Mouse (Mus musculus) midbrain, embryonic 15.5 days (tissue): ENCODE measurements around the gene Micu2. TPM values are rescaled to one million over a fixed set of nuclear protein-coding genes. Genes with fewer than 3 reads are reported as not detected.

Source experiments
- ATAC-seq: fragments of 200-750 bp; cut with Nextera tagmentation; replicated peaks from 2 replicates; pipeline ENCODE4 v1.8.0; 2017; ENCODE audit warnings: moderate TSS enrichment
- H3K27ac ChIP-seq: fragments of 300-500 bp; sonication (generic); 2 replicates; pipeline ENCODE4 v1.5.1; 2015; ENCODE audit warnings: mild to moderate bottlenecking, inconsistent platforms
- H3K27me3 ChIP-seq: fragments of 300-500 bp; sonication (generic); replicated peaks from 2 replicates; pipeline ENCODE4 v1.6.1; 2015; ENCODE audit warnings: inconsistent platforms
- H3K36me3 ChIP-seq: fragments of 300-500 bp; sonication (generic); replicated peaks from 2 replicates; pipeline ENCODE4 v1.6.1; 2015; ENCODE audit warnings: inconsistent platforms
- H3K4me1 ChIP-seq: fragments of 300-500 bp; sonication (generic); 2 replicates; pipeline ENCODE4 v1.6.1; 2015; ENCODE audit warnings: inconsistent platforms
- H3K4me2 ChIP-seq: fragments of 300-500 bp; sonication (generic); 2 replicates; pipeline ENCODE4 v1.6.1; 2015; ENCODE audit warnings: inconsistent platforms, mild to moderate bottlenecking, moderate library complexity
- H3K4me3 ChIP-seq: fragments of 300-500 bp; sonication (generic); 2 replicates; pipeline ENCODE4 v1.5.1; 2015; ENCODE audit warnings: mild to moderate bottlenecking, inconsistent platforms
- H3K9ac ChIP-seq: fragments of 300-500 bp; sonication (generic); 2 replicates; pipeline ENCODE4 v1.6.1; 2015; ENCODE audit warnings: mild to moderate bottlenecking, inconsistent platforms
- H3K9me3 ChIP-seq: fragments of 300-500 bp; sonication (generic); 2 replicates; pipeline ENCODE4 v1.6.1; 2016; ENCODE audit warnings: inconsistent platforms
- WGBS: fragments of 180-500 bp; shearing (Covaris S2); methylation state at CpG from one replicate; pipeline ENCODE4 v1.1.7; 2015; ENCODE audit warnings: mixed read lengths; 5-methylcytosine and 5-hydroxymethylcytosine counted together
- polyA plus RNA-seq: library from polyadenylated mRNA; unstranded; fragments of >200 nt; fragmentation: Nextera tagmentation; extraction: Ambion mirVana; gene quantifications from 2 replicates; pipeline ENCODE4 v1.2.1, GENCODE M21; 2015

Gene Micu2
- polyA plus RNA-seq, 1 experiment from 2014 or later, result 70.7 TPM

DNA sequence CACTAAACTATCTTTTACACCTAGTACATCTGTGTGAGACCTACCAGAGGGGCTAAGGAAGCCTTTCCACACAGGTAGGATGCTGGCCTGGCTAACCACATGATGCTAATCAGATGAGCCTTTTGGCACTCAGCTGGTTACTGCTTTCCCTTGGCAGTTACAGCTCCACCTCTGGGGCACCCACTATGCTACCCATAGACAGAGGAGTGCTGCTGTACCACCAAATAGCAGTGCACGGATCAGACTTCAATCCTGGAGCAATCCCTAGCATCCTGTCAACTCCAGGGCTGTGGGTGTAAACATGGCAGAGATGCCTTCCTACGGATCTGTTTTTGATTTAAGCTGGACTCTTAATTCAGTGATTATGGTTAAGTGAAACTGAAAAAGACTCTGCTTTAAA, 13.3 kb downstream of the Micu2 start:
- 83% methylated on average over 2 of the region's 2 CpGs for WGBS
- Histone ChIP-seq H3K4me2 (no peak overlapping the region), H3K27ac (no peak overlapping the region), H3K4me3 (no peak overlapping the region), H3K9ac (no peak overlapping the region), H3K9me3 (peaks cover 3% of the 10 kb centered on the region; the same call in 1 of the 2 replicates), H3K27me3 (no peaks in the 10 kb centered on the region), H3K4me1 (peaks cover 10% of the 10 kb centered on the region), H3K36me3 (no peaks in the 10 kb centered on the region)
- ATAC-seq, result no peak

DNA sequence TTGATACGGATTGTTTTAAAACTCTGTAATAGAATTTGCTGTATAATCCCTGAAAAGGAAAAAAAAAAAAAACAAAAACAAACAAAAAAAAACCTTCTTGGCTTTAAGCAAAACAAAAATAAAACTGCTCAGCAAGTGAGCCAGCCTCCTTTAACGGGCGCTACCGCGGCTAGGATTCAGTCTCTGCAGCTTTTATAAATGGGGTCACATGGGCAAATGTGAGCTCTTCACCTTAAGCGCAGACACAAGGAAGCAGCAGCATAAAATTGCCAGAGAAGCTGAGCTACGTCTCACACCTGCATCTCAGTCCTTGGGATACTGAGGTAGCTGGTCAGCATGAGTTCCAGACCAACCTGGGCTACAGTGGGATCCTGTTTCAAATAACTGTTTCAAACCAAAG, 16.6 kb downstream of the Micu2 start:
- Histone ChIP-seq H3K27me3 (no peaks in the 10 kb centered on the region), H3K9ac (no peak overlapping the region; the same call in 1 of the 2 replicates), H3K36me3 (no peaks in the 10 kb centered on the region), H3K4me3 (no peak overlapping the region), H3K27ac (no peak overlapping the region), H3K4me2 (0 out of 2 replicates have a peak overlapping the region, but pooled peaks have one; percentile 37), H3K4me1 (peaks cover 10% of the 10 kb centered on the region), H3K9me3 (no peaks in the 10 kb centered on the region)
- 0 out of 2 replicates have a peak, but pooled peaks have one; percentile 38 for ATAC-seq
- WGBS, result 10% methylated on average over 7 of the region's 7 CpGs

DNA sequence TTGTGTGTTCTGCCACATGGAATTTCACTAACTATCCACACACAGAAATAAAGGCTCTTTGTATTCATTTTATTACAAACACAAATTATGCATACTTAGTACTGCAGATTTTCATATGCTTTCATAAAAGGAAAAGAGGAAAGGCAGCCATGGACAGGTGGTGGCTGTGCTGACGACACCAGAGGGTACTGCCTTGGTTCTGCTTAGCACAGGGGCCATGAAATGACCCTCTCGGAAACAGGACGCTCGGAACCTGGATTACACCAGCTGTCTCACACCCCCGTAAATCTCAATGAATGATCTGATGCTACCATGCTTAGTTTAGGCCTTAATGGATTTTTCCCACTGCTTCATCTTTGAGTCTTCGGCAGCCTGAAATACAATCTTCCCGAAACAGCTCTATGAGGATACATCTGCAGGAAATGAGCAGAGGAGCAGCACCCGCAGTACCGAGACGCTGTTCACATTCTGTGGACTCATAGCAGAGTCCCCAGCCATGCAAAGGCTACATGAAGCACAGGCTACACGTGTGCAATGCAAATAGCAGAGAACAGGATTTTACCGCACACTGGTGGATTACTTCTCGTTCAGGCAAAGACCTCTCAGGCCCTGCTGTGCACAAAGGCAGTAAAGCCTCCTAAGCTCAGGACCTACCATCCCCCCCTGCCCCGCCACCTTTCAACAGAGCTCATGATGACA, 17.2 kb downstream of the Micu2 start:
- H3K27ac ChIP-seq, result peak overlapping the region; percentile 48; the same call in 1 of the 2 replicates
- peaks cover 10% of the 10 kb centered on the region for H3K4me1 ChIP-seq
- no peak overlapping the region for H3K4me3 ChIP-seq
- H3K9ac ChIP-seq, result peak overlapping the region; percentile 10; the same call in 1 of the 2 replicates
- peak overlapping the region; percentile 37 for H3K4me2 ChIP-seq
- H3K27me3 ChIP-seq, result no peaks in the 10 kb centered on the region
- peak; percentile 86 for ATAC-seq
- H3K9me3 ChIP-seq, result no peaks in the 10 kb centered on the region
- no peaks in the 10 kb centered on the region for H3K36me3 ChIP-seq
- WGBS, result 18% methylated on average over 14 of the region's 14 CpGs

DNA sequence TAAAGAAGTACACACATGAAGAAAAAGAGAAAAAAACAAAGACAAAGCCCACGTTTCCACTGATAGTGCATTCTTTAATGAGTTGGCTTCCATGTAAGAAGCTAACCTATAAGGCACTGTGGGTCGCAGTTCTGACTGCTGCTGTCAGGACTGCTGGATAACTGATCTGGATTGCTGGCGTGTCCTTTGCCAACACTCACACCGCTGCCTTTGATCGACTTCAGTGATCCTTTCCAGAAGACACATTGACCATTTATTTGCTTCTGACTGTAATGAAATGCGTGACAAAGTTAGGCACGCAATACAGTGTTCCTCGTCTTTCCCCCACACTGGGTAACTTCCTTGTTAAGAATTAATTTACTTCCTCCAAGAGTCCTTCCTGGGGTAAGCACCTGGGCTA, 18.3 kb downstream of the Micu2 start:
- WGBS, result 77% methylated on average over 8 of the region's 8 CpGs
- H3K27ac ChIP-seq, result no peak overlapping the region
- no peak overlapping the region for H3K9ac ChIP-seq
- H3K4me2 ChIP-seq, result no peak overlapping the region
- no peak for ATAC-seq
- no peak overlapping the region for H3K4me3 ChIP-seq
- H3K4me1 ChIP-seq, result peaks cover 10% of the 10 kb centered on the region
- H3K36me3 ChIP-seq, result no peaks in the 10 kb centered on the region
- H3K9me3 ChIP-seq, result no peaks in the 10 kb centered on the region
- H3K27me3 ChIP-seq, result no peaks in the 10 kb centered on the region

DNA sequence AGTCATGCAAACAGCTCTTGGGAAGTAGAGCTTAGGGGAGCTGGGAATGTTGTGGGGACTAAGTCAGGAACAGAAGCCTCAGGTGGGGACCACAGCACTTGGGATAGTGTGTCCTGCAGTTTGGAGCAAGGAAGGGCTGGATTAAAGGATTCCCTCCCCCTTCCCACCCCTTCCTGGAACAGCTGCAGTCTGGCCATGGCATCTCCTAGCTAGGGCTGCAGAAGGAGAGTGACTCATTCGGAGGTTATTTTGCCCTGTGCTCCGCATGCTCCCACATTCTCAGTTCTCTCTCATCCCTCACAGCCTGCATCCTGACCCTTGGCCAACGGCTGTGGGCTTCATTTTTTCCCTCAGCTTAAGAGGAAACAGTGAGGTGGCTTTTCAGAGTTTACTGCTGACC, 18.9 kb downstream of the Micu2 start:
- no peak for ATAC-seq
- Histone ChIP-seq H3K4me3 (no peak overlapping the region), H3K4me2 (no peak overlapping the region), H3K9ac (no peak overlapping the region), H3K36me3 (no peaks in the 10 kb centered on the region), H3K4me1 (peaks cover 10% of the 10 kb centered on the region), H3K9me3 (no peaks in the 10 kb centered on the region), H3K27me3 (no peaks in the 10 kb centered on the region), H3K27ac (no peak overlapping the region)
- 52% methylated on average over 3 of the region's 3 CpGs for WGBS

DNA sequence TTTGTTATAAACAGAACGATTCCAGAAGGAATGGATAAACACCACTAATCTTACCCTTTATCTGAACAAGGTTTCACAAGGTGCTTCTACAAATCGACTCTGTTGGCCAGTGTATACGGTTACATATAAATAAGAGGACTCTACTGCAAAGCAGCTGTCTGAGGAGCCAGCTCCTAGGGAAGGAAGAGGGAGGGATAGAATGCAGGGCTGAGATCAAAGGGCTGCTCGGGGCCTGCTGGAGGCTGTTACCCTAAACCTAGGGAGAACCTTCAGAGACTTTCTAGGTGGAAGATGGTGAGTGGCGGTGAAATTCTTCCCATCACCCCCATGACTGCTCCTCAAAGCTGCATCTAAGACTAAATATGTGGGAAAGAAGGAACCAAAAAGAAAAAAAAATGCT, 20.9 kb downstream of the Micu2 start:
- Histone ChIP-seq H3K9me3 (no peaks in the 10 kb centered on the region), H3K9ac (no peak overlapping the region), H3K4me2 (no peak overlapping the region), H3K4me3 (no peak overlapping the region), H3K36me3 (no peaks in the 10 kb centered on the region), H3K4me1 (peaks cover 10% of the 10 kb centered on the region), H3K27ac (no peak overlapping the region), H3K27me3 (no peaks in the 10 kb centered on the region)
- WGBS, result 45% methylated on average over 5 of the region's 5 CpGs
- ATAC-seq, result no peak

DNA sequence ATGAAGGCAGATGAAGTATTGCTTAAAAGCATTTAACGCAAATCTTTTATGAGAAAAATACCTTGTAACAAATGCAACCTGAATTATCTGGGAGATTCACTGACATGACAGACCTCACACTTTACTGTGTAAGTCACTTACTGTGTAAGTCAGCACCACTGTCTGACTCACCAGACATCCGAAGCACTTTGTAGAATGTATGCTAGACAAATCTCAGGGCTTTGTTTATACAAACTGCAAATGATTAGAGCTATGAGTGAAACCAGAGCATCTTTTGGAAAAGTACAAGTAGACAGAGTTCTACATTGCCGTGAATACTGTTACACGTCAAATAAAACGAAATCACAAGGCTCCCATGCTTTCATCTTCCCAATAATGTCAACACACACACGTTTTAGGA, 23.4 kb downstream of the Micu2 start:
- H3K27ac ChIP-seq, result no peak overlapping the region
- H3K4me3 ChIP-seq, result no peak overlapping the region
- H3K4me1 ChIP-seq, result no peaks in the 10 kb centered on the region
- no peaks in the 10 kb centered on the region for H3K9me3 ChIP-seq
- H3K4me2 ChIP-seq, result no peak overlapping the region
- no peak for ATAC-seq
- no peaks in the 10 kb centered on the region for H3K36me3 ChIP-seq
- WGBS, result 78% methylated on average over 6 of the region's 6 CpGs
- no peak overlapping the region for H3K9ac ChIP-seq
- H3K27me3 ChIP-seq, result no peaks in the 10 kb centered on the region

DNA sequence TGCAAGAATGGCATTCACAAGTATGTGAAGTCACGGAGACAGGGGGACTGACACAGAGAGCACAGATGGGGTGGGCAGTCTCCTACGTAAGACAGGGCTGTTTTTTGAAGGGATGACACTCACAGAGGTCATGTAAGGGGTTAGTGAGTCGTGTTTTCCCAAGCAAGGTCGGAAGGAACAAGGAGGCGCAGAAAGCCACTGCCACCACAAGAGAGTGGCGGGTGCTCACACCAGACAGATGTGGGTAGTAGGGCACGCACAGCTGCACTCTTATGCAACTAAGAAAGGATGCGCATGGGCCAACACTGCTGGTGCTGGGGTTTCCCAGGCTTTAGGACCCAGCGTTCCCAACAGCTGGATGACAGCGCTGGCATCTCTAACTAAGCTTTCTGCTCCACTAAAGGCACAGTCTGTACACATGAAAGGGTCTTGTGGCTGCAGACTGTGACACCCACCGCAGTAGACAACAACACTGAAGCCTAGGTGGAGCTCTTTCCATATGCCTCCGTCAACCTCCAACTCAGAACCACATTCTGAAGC, 27.0 kb downstream of the Micu2 start:
- Histone ChIP-seq H3K9ac (no peak overlapping the region), H3K27me3 (no peaks in the 10 kb centered on the region), H3K9me3 (no peaks in the 10 kb centered on the region), H3K27ac (no peak overlapping the region), H3K36me3 (0 out of 2 replicates have a peak, but pooled peaks cover 5% of the 10 kb centered on the region), H3K4me1 (no peaks in the 10 kb centered on the region), H3K4me3 (no peak overlapping the region), H3K4me2 (no peak overlapping the region)
- WGBS, result 76% methylated on average over 12 of the region's 12 CpGs
- no peak for ATAC-seq

DNA sequence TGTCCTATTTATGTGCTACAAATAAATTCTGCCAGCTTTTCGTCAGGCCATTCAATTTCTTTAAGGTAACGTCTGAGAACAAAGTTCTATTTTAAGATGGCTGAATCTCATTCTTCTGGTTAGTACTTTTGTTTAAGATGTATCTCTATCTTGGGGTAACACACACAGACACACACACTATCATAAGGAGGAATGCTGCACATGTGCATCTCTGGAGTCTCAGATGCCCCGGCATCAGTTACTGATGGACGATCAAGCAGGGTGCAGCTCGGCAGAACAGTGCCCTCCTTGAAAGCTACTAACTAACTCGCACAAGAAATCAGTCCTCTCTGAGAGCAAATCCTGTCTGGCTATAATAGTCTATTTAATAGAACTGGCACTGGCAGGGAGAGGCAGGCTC, 30.2 kb downstream of the Micu2 start:
- H3K9ac ChIP-seq, result no peak overlapping the region

DNA sequence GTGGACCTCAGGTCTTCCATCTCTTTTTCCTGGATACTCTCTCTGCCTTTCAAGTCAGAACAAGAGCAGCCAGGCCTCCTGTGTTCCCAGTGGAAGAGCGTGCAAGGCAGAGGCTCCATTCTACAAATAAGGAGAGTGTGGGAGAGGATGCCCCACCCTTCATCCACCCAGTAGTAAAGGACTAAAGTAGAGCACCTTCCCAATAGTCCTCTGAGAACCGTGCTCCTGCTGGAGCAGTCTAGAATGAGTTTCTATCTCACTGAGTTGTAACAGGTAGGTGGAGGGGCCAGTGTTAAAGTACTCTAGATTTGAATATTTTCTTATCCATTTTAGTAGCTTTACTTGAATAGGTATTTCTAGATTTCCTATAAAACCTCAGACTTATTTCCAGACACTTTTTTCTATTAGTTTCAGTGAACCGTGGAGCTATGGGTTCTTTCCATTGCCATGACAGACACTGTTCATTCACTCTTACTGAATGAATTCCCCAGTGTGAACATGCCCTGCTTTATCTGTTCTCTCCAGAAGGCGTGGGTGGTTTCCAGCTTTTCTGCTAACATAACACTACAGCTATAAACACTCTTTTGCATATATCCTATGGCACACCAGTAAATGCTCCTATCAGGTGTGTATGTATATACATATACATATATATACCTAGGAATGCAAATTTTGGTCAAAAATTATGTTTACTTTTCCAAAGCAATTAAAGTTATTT, 31.8 kb downstream of the Micu2 start:
- 83% methylated on average over 4 of the region's 4 CpGs for WGBS
- 0 out of 2 replicates have a peak, but pooled peaks cover 5% of the 10 kb centered on the region for H3K36me3 ChIP-seq
- H3K27me3 ChIP-seq, result no peaks in the 10 kb centered on the region
- ATAC-seq, result no peak
- H3K4me1 ChIP-seq, result no peaks in the 10 kb centered on the region
- no peaks in the 10 kb centered on the region for H3K9me3 ChIP-seq
- H3K4me3 ChIP-seq, result no peak overlapping the region
- H3K9ac ChIP-seq, result no peak overlapping the region
- no peak overlapping the region for H3K4me2 ChIP-seq
- no peak overlapping the region for H3K27ac ChIP-seq

More for the DNA sequence above, 30.2 kb downstream of the Micu2 start:
- H3K4me3 ChIP-seq, result no peak overlapping the region
- H3K27me3 ChIP-seq, result no peaks in the 10 kb centered on the region
- no peak overlapping the region for H3K4me2 ChIP-seq
- WGBS, result 83% methylated on average over 6 of the region's 6 CpGs
- no peaks in the 10 kb centered on the region for H3K4me1 ChIP-seq
- no peaks in the 10 kb centered on the region for H3K9me3 ChIP-seq
- no peak for ATAC-seq
- H3K27ac ChIP-seq, result no peak overlapping the region
- 0 out of 2 replicates have a peak, but pooled peaks cover 5% of the 10 kb centered on the region for H3K36me3 ChIP-seq

DNA sequence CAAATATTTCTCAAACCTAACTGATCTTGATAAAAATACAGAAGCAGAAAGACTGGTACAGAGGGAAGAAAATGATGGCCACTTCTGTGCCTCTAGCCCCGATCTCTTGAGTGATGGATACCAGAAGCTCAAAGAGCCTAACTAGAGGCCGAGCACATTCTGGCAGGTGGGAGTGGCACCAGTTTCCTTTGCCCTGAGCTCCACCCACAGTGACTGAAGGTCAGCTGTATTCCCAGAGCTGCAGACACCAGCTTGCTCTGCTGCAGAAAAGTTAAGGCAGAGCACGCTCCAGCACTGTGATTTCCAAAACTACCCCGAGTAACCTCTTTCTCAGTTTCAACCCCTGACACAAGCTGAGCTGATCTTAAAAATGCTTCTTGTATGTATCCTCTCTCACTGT, 37.2 kb downstream of the Micu2 start:
- Histone ChIP-seq H3K4me3 (no peak overlapping the region), H3K27ac (no peak overlapping the region), H3K4me2 (no peak overlapping the region), H3K27me3 (no peaks in the 10 kb centered on the region), H3K4me1 (no peaks in the 10 kb centered on the region), H3K9me3 (no peaks in the 10 kb centered on the region), H3K9ac (no peak overlapping the region), H3K36me3 (no peaks in the 10 kb centered on the region)
- WGBS, result 65% methylated on average over 4 of the region's 4 CpGs
- ATAC-seq, result no peak

DNA sequence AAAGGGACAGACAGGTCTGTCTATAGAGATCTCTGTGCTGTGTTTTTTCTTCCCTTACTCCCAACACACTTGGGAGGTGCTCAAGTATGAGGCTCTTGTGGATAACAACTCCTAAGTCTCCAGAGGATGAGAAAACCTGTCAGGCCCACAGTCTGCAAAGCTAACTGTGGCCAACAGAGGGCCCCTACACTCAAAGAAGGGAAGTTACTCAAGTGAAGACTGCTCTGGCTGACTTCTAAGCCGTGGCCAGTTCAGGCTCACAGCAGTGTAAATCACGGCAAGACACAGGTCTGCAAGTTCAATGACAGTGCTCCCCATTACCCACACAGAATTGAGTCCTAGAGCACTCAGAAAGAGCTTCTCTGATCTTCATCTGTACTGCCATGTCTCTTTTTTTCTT, 48.0 kb downstream of the Micu2 start:
- H3K4me2 ChIP-seq, result no peak overlapping the region
- no peak overlapping the region for H3K27ac ChIP-seq
- no peak overlapping the region for H3K4me3 ChIP-seq
- H3K4me1 ChIP-seq, result no peaks in the 10 kb centered on the region
- no peak overlapping the region for H3K9ac ChIP-seq
- WGBS, result 18% methylated on average over 2 of the region's 2 CpGs
- no peaks in the 10 kb centered on the region for H3K27me3 ChIP-seq
- H3K36me3 ChIP-seq, result 0 out of 2 replicates have a peak, but pooled peaks cover 8% of the 10 kb centered on the region
- no peak for ATAC-seq
- no peaks in the 10 kb centered on the region for H3K9me3 ChIP-seq
